Mouse (Mus musculus) megakaryocyte, adult 5-6 weeks (primary cell): ENCODE results near the gene Pxdc1. TPM values are rescaled to one million over a fixed set of nuclear protein-coding genes. Genes with fewer than 3 reads are reported as not detected.

ENCODE experiments used
- ATAC-seq: 2 replicates; pipeline ENCODE4 v1.8.0; 2016; ENCODE audit warnings: mild to moderate bottlenecking, inconsistent platforms; ENCODE audit not compliant: poor library complexity, severe bottlenecking
- total RNA-seq, 2 experiments: library from RNA; stranded (forward) in 1 of 2; stranded (reverse) in 1 of 2; fragments of 153-499, 151-499 nt in 1 of 2; fragments of 221-1000, 200-1000 nt in 1 of 2; gene quantifications; 2 replicates each; pipeline versions ENCODE4 v1.2.3 to v1.2.4; 2015 to 2017

Gene Pxdc1
- total RNA-seq, 2 experiments from 2014 or later = not detected

DNA sequence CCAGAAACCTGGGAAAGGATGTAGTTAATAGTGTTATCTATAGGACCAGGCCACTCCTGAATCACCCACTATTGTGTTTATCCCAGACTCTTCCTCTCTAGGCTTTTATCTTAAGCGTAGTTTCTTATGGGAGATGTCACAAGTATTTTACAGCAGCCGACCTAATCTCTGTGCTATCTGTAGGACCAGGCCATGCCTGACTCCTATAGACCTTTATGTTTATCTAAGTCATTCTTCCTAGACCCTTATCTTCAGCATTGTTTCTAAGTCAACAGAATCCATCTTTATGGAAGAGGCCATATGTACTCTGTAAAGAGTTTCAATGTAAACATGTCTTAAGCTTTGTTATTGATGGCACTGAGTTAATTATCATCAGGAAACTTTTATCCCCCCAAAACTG lies 50.5 kb downstream of the Pxdc1 start:
- ATAC-seq = no peak

DNA sequence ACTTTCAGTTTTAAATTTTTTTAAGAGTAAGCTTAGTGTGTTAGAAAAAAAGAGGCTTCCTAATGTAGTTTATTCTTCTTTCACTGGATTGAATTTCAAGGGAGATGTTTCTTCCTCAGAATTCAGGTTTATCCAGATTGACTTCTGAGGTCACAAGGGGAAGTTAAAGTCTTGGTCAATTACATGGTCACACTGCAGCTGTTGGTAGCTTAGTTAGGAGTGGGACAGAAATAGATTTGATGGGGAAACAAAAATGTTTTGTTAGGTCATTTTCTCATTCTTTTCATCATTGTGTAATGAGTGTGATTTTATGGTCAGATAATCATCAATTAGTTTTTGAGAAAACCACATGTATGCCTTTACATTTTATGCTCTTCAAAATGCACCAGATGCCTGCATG lies 56.5 kb downstream of the Pxdc1 start:
- no peak for ATAC-seq

Other genes starting within 250 kb of the Pxdc1 start
- not detected in 2 replicates for gene Fam50b, start 81.4 kb upstream of the Pxdc1 start, total RNA-seq (2015)
- gene Fam50b, start 81.4 kb upstream of the Pxdc1 start, total RNA-seq (2017) = not detected in 2 replicates
- 79.1 and 89.2 TPM in 2 replicates for gene Prpf4b, start 221.8 kb upstream of the Pxdc1 start, total RNA-seq (2015)
- 94.9 and 116 TPM in 2 replicates for gene Prpf4b, start 221.8 kb upstream of the Pxdc1 start, total RNA-seq (2017)